Mouse (Mus musculus): ENCODE results near the gene Polr2e.

DNA sequence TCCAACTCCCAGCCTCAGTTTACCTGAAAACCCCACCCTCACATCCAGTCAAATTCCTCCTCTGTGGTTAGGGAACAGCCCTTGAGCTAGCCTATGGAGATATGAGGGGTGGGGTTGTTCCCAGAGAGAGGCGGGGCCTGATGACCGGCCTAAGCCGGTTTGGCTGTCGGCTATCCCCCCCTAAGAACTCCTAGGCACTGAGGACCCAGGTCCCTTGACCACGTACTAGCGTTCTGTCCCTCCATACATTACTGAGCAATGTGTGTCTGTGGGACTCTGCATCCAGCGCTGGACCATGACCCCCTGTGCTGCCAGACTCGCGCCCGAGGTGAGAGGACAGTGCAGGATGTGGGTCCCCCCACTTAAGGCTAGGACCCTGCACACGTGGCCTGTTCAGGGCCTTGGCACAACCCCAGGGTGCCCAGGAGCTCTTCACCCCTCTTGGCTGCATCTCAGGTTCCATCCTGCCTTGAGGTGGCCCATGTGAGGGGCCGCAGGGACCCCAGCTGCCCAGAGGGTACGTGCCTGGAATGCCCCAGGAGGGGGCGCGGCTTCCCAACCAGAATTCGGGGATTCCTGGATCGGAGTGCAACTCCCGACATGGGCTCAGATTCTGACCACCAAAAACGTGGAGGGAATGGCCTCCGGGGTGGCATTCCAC, 20.0 kb downstream of the Polr2e start:
- TF ChIP-seq CTCF (IDR thresholded peaks at IDR 0.05; ENCODE audit: low read depth, low read length) = no peak; the same call in 1 of the 2 replicates
- TF ChIP-seq POLR2A (IDR thresholded peaks at IDR 0.05; ENCODE audit: borderline replicate concordance, low read depth, low read length) = no peak
